Mouse (Mus musculus) CD4-positive, CD25-positive, alpha-beta regulatory T cell, adult 4 months (primary cell): ENCODE measurements around the gene Timm17a. TPM values are rescaled to one million over a fixed set of nuclear protein-coding genes. Genes with fewer than 3 reads are reported as not detected.

Experiments
- ATAC-seq: one replicate; pipeline ENCODE4 v1.8.0; 2017
- polyA plus RNA-seq, 2 experiments: library from polyadenylated mRNA; unstranded; fragments of 100-300 nt; shearing (Covaris generic); gene quantifications; one replicate each; pipeline ENCODE4 v1.2.1; 2017

The Timm17a gene
- polyA plus RNA-seq, 2 experiments from 2014 or later = 197 to 215 TPM

GRCm38 (mm10) chr1:135271371-135271770 is 42.2 kb downstream of the Timm17a start:
- no peak for ATAC-seq

GRCm38 (mm10) chr1:135267663-135268446 is 45.7 kb downstream of the Timm17a start:
- no peak for ATAC-seq

DNA sequence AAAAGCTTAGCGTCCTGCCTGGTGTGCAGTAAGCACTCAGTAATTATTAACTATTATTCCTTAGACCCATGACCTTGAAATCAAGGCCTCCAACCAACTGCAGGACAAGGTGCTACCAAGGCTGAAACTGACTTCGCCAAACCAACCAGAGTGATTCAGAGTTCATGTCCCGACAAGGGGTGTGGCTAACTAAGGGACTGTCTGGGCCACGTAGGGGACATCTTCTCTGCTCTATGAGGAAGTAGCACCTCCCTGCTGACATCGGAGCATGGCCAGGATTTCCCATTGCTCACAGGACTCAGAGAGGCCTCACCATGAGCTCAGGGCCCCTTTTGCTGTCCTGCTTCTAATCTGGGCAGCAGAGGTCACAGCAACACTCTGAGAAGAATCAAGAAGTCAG is 47.7 kb downstream of the Timm17a start:
- no peak for ATAC-seq

- ATAC-seq = no peak
These were observed 50.3 kb downstream of the Timm17a start for GRCm38 (mm10) chr1:135263316-135263715.

DNA sequence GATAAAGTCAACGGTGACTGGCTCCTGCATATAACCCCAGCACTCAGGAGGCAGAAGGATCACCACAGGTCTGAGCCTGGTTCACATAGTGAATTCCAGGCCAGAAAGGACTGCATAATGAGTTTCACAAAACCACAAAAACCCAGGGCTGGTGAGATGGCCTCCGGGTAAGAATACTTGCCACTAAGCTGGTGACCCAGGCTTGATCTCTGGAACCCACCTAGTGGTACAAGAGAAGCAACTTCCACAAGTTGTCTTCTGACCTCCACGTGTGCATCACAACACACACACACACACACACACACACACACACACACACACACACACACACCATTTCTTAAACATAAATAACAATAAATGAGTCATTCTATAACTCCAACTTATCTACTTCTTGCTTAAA is 51.2 kb downstream of the Timm17a start:
- no peak for ATAC-seq

- ATAC-seq = no peak
These were observed 52.6 kb downstream of the Timm17a start for GRCm38 (mm10) chr1:135260931-135261330.

DNA sequence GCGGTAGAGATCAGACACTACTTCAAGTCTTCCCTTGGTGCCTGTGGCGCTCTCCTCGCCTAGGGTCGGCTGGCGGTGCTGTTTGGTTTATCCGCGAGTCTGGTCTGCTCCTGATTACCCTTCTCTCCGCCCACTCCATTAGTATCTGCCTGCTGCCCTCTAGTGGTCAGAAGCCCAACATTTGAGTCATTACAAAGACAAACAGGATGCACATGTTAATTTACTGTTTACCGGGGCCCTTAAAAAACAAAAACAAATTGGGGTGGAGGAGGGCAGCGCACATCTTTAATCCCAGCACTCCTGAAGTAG is 54.5 kb downstream of the Timm17a start:
- peak; percentile 91 for ATAC-seq

DNA sequence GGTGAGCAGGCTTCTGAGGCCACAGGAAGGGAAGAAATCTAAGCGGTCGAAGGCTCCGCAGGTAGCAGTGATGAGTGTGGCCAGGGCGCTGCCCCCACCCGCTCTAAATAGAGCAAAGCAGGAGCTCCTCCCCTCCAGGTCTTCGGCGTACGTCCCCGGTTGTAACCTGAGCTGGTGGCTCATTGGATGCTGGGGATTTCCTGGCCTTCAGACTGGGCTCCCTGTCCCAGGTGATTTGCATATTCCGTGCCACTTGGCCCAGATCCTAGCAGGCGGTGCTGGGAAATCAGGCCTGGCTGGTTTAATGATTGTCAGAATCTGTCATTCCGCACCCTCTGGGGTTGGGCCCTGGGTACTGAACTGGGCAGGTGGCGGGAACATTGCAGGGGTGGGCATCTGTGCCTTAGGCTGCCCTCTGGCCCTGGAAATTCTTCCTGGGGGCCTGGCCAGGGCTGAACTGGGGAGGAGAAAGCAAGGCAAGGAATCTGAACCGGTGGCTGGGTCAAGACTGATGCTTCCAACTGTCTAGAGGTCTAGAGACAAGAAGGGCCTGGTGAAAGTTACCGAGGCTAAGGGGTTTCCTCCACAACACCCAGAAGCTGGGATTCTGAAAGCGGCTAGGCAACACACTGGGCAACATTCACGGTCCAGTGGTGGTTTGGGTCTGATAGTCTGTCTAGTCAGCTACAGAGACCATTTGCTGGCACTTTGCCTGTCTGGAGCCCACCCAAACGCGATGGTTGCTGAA is 55.0 kb downstream of the Timm17a start, which contains the start of gene Elf3:
TSS of gene Elf3 (minus strand) at position 189 of the 748 bp plus-strand sequence.
- no peak for ATAC-seq

GRCm38 (mm10) chr1:135256299-135256698 is 57.3 kb downstream of the Timm17a start:
- no peak for ATAC-seq

DNA sequence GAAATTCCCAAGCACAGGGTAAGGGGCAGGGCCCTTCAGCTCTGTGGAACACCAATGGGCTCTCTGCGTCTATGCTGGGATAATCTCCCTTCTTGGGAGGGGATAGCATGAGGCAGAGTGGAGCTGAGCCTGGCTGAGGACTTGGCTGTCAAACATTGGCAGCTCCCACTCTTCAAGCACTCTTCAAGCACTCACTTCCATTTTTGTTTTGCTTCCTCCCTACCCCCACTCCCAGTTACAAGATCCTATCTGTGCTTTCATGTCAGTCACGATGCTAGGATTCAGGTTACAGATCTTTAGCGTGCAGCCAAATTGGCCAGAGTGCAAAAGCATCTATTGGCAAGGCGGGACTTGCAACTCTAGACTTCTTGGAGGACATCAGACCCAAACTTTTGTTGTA is 60.7 kb downstream of the Timm17a start:
- ATAC-seq = no peak

DNA sequence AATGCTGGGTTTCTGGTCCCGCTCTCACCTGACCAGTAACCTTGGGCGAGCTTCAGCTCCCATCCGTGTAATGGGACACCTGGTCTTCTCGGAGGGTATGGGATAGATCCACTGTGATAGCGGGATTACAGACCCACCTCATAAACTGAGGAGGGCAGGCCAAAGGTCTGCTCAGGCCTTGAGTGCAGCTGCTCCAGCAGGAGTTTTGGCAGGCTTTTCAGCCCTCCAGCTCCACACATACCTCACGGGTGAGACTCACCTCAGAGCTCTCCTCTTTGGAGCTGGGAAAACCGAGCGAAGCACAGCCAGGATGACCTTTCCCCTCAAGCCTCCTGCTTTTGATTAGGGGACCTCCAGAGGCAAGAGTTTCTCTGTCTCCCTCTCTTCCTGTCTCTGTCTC is 62.2 kb downstream of the Timm17a start:
- no peak for ATAC-seq

GRCm38 (mm10) chr1:135250706-135251105 is 62.9 kb downstream of the Timm17a start:
- ATAC-seq = no peak

GRCm38 (mm10) chr1:135248434-135248850 is 65.1 kb downstream of the Timm17a start:
- no peak for ATAC-seq

Other genes starting within 250 kb of the Timm17a start
- under 1 TPM in 1 of 2 experiments, not detected in 1; 0.08 TPM for gene Lgr6, start 208.5 kb downstream of the Timm17a start, polyA plus RNA-seq
- 100 to 1,000 TPM; 166 to 302 TPM for gene Ptpn7, start 181.1 kb downstream of the Timm17a start, polyA plus RNA-seq
- 10 to 100 TPM; 11.5 to 13.8 TPM for gene Arl8a, start 167.0 kb downstream of the Timm17a start, polyA plus RNA-seq
- not detected for gene Gpr37l1, start 146.1 kb downstream of the Timm17a start, polyA plus RNA-seq
- not detected for gene Elf3, start 55.2 kb downstream of the Timm17a start, polyA plus RNA-seq
- gene Rnpep, start 29.7 kb downstream of the Timm17a start, polyA plus RNA-seq = 10 to 100 TPM; 34.5 to 45.6 TPM
- gene Lmod1, start 11.0 kb upstream of the Timm17a start, polyA plus RNA-seq = under 1 TPM in 1 of 2 experiments, not detected in 1; 0.15 TPM
- under 1 TPM in 1 of 2 experiments, not detected in 1; 0.36 TPM for gene Shisa4, start 61.5 kb upstream of the Timm17a start, polyA plus RNA-seq
- gene Ipo9, start 116.7 kb upstream of the Timm17a start, polyA plus RNA-seq = 10 to 100 TPM; 39.7 to 55.9 TPM